Mouse (Mus musculus): ENCODE measurements around the gene Adcy7.

DNA sequence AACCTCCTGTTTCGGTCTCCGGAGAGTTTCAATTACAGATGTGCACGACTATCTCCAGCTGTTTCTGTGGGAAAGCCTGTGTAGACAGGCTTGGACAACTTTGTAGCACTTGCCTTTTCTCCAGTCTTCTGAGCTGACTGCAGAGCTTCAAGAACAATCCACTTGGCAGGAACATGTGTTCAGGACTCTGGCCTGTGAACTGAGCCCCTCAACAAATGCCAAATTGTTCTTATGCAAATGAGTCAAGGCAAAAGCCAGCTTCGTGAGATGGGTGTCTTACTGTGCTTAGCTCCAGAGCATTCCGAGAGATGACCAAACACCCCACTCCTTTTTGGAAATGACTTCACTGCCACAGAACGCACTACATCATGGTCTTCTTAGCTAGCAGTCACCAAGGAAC lies 56.5 kb downstream of the Adcy7 start:
- TF ChIP-seq POLR2A (IDR thresholded peaks at IDR 0.05; ENCODE audit: low read depth, low read length) (no peak), CTCF (IDR thresholded peaks at IDR 0.05; ENCODE audit: borderline replicate concordance, insufficient read depth, low read length) (no peak)
